Comparison of ENCODE assay signal across 24 mouse cellular contexts in genomic region chr9:118519101-118519500, GRCm38 (mm10). TPM values are rescaled to one million over a fixed set of nuclear protein-coding genes. Genes with fewer than 3 reads are reported as not detected.
A peak's percentile ranks its signal among the peaks of the same experiment; 100 is the strongest.
DNase-seq lines count a peak whose midpoint lies in the region; ATAC-seq lines count a peak whose summit lies in the region.
"Had no signal": no experiment of that assay in that cellular context is flagged by ENCODE, and none has a peak within 500 bp of the region (broad histone marks: within the 10 kb centered on the region; RNA-seq: fewer than 3 reads in every experiment).

No protein-coding gene starts in this region.

- peaks cover 32% of the 10 kb centered on the region for H3K36me3 ChIP-seq in heart, embryonic 13.5 days
- peaks cover 10% of the 10 kb centered on the region for H3K36me3 ChIP-seq in lung, embryonic 16.5 days (ENCODE audit: control insufficient read depth, insufficient read depth, low read length)

- DNase-seq in adrenal gland, postnatal 14 days = peak; percentile 20
- DNase-seq in adrenal gland, postnatal 25 days = no peak
- no peak for DNase-seq in heart, postnatal 14 days
- DNase-seq in lung, adult 18-20 months = no peak
- no peak for DNase-seq in spleen, postnatal 10 days (ENCODE audit: low spot score in 2 of 2)
- DNase-seq: adrenal gland, postnatal 36 days; cerebellum, adult 11-12 months; cerebellum, postnatal 25 days; embryo, embryonic 11 days; gastrocnemius, postnatal 14 days; kidney, postnatal 4 days; layer of hippocampus, adult 9-11 months; lung, postnatal 14 days; retina, postnatal 1 day had no signal

- H3K4me3 ChIP-seq in heart, embryonic 13.5 days = no peak overlapping the region
- no peak overlapping the region for H3K4me3 ChIP-seq in lung, embryonic 16.5 days (ENCODE audit: low read length)
- H3K4me3 ChIP-seq: kidney, embryonic 15.5 days; megakaryocyte, embryonic 14.5 days had no signal

- peak overlapping the region; percentile 63 for H3K27ac ChIP-seq in heart, embryonic 13.5 days (replicated peaks)
- H3K27ac ChIP-seq in lung, embryonic 16.5 days (ENCODE audit: low read length) = peak overlapping the region; percentile 39; the same call in 1 of the 2 replicates
- H3K27ac ChIP-seq: liver, embryonic 14.5 days had no signal

- no peaks in the 10 kb centered on the region for H3K27me3 ChIP-seq in heart, embryonic 13.5 days (replicated peaks)
- H3K27me3 ChIP-seq in lung, embryonic 16.5 days (ENCODE audit: control insufficient read depth, insufficient read depth, low read depth, low read length) = no peaks in the 10 kb centered on the region
- H3K27me3 ChIP-seq: kidney, embryonic 15.5 days; megakaryocyte, embryonic 14.5 days had no signal

- intact Hi-C loops in heart, postnatal 14 days (cut with DNase I) = no loop called here

- H3K4me2 ChIP-seq in heart, embryonic 13.5 days = peak overlapping the region; percentile 18; the same call in 1 of the 2 replicates
- H3K4me2 ChIP-seq in lung, embryonic 16.5 days (ENCODE audit: low read depth, low read length) = no peak overlapping the region
- H3K4me2 ChIP-seq: kidney, embryonic 15.5 days had no signal

- peaks cover 80% of the 10 kb centered on the region for H3K4me1 ChIP-seq in heart, embryonic 13.5 days
- H3K4me1 ChIP-seq in lung, embryonic 16.5 days (replicated peaks; ENCODE audit: control insufficient read depth, insufficient read depth, low read length) = peaks cover 18% of the 10 kb centered on the region

- no peak for ATAC-seq in heart, embryonic 13.5 days (ENCODE audit: extremely low read depth, insufficient number of reproducible peaks, low FRiP score, low TSS enrichment)
- no peak for ATAC-seq in lung, embryonic 16.5 days (ENCODE audit: low read depth)
- ATAC-seq in frontal cortex, adult (ENCODE audit: low TSS enrichment) = no peak; the same call in 1 of the 2 replicates
- ATAC-seq: hindbrain, embryonic 16.5 days; midbrain, embryonic 16.5 days had no signal

- 48% methylated on average over 8 of the region's 8 CpGs for WGBS in heart, embryonic 13.5 days
- 62% methylated on average over 8 of the region's 8 CpGs for WGBS in lung, embryonic 16.5 days

- H3K9ac ChIP-seq in heart, embryonic 13.5 days = peak overlapping the region; percentile 17
- H3K9ac ChIP-seq in lung, embryonic 16.5 days (ENCODE audit: low read length) = no peak overlapping the region
- H3K9ac ChIP-seq: kidney, embryonic 15.5 days; liver, embryonic 14.5 days had no signal

- no peaks in the 10 kb centered on the region for H3K9me3 ChIP-seq in heart, embryonic 13.5 days
- H3K9me3 ChIP-seq in lung, embryonic 16.5 days (ENCODE audit: control insufficient read depth, low read length) = no peaks in the 10 kb centered on the region
- H3K9me3 ChIP-seq: kidney, embryonic 15.5 days had no signal

RNA-seq across cellular contexts. Expression of gene Golga4, which starts 13.0 kb away (rescaled TPM):
- 103 TPM in 2 replicates for total RNA-seq in adrenal gland, postnatal 14 days (2021)
- 119 and 150 TPM in 2 replicates for total RNA-seq in adrenal gland, postnatal 25 days (2021)
- polyA plus RNA-seq in heart, embryonic 13.5 days (2015; fragmentation: Nextera tagmentation; extraction: Ambion mirVana) = 47.5 and 51.0 TPM in 2 replicates
- total RNA-seq in heart, postnatal 14 days (2021) = 100 to 1,000 TPM; 180 to 187 TPM
- 40.2 and 41.2 TPM in 2 replicates for polyA plus RNA-seq in lung, embryonic 16.5 days (2015; fragmentation: Nextera tagmentation; extraction: Ambion mirVana)

RNA-seq across cellular contexts. Expression of gene Eomes, which starts 41.1 kb away (rescaled TPM):
- 0.22 and 0.86 TPM in 2 replicates for total RNA-seq in adrenal gland, postnatal 14 days (2021)
- total RNA-seq in adrenal gland, postnatal 25 days (2021) = 0.09 and 0.43 TPM in 2 replicates
- polyA plus RNA-seq in heart, embryonic 13.5 days (2015; fragmentation: Nextera tagmentation; extraction: Ambion mirVana) = 0.09 TPM in 1 of 2 replicates, not detected in the other
- total RNA-seq in heart, postnatal 14 days (2021) = not detected
- polyA plus RNA-seq in lung, embryonic 16.5 days (2015; fragmentation: Nextera tagmentation; extraction: Ambion mirVana) = not detected in 2 replicates
- total RNA-seq: gastrocnemius, postnatal 14 days; MEL had no signal
- polyA plus RNA-seq: kidney, embryonic 15.5 days; neural tube, embryonic 11.5 days had no signal
